Mouse (Mus musculus) liver, embryonic 14.5 days (tissue): ENCODE results near the gene Lima1. TPM values are rescaled to one million over a fixed set of nuclear protein-coding genes. Genes with fewer than 3 reads are reported as not detected.

ENCODE experiments used
- ATAC-seq: fragments of 200-750 bp; cut with Nextera tagmentation; 2 replicates; pipeline ENCODE4 v1.8.0; 2017; ENCODE audit warnings: moderate number of reproducible peaks, mild to moderate bottlenecking, moderate library complexity; ENCODE audit not compliant: insufficient read depth
- DNase-seq, 3 experiments: peaks; one replicate each; pipeline ENCODE4 v3.0.0-alpha.2; 2012 to 2013; ENCODE audit warnings: low read depth in 3 of 3, low spot score in 3 of 3
- H3K27ac ChIP-seq: fragments of 300-500 bp; sonication (generic); 2 replicates; pipeline ENCODE4 v1.5.1; 2014; ENCODE audit warnings: moderate library complexity, mild to moderate bottlenecking, control low read depth, inconsistent platforms
- H3K27me3 ChIP-seq: fragments of 300-500 bp; sonication (generic); 2 replicates; pipeline ENCODE4 v1.6.1; 2014; ENCODE audit warnings: mild to moderate bottlenecking, low read length, moderate library complexity; ENCODE audit not compliant: control insufficient read depth, insufficient read depth
- H3K36me3 ChIP-seq: fragments of 300-500 bp; sonication (generic); replicated peaks from 2 replicates; pipeline ENCODE4 v1.6.1; 2014; ENCODE audit warnings: low read depth; ENCODE audit not compliant: control insufficient read depth, insufficient read depth
- H3K4me1 ChIP-seq, 2 experiments: fragments of 200-500 bp in 1 of 2; fragments of 300-500 bp in 1 of 2; sonication (generic) in 1 of 2; replicated peaks; 2 replicates each; pipeline ENCODE4 v1.6.1; 2012 to 2014; ENCODE audit warnings: antibody characterized with exemption in 1 of 2, inconsistent platforms in 1 of 2, low read length in 1 of 2; ENCODE audit not compliant: control insufficient read depth in 2 of 2, insufficient read depth in 2 of 2
- H3K4me2 ChIP-seq: fragments of 300-500 bp; sonication (generic); 2 replicates; pipeline ENCODE4 v1.6.1; 2014; ENCODE audit warnings: low read depth, mild to moderate bottlenecking, control low read depth, moderate library complexity
- H3K4me3 ChIP-seq, 2 experiments: fragments of 200-500 bp in 1 of 2; fragments of 300-500 bp in 1 of 2; sonication (generic) in 1 of 2; 2 replicates each; pipeline ENCODE4 v1.5.1; 2012 to 2014; ENCODE audit warnings: low read depth in 2 of 2, low read length in 2 of 2, mild to moderate bottlenecking in 2 of 2, control low read depth in 1 of 2, inconsistent platforms in 1 of 2, moderate library complexity in 1 of 2; ENCODE audit not compliant: insufficient read depth in 1 of 2
- H3K9ac ChIP-seq: fragments of 300-500 bp; sonication (generic); replicated peaks from 2 replicates; pipeline ENCODE4 v1.6.1; 2014; ENCODE audit warnings: mild to moderate bottlenecking, control low read depth, moderate library complexity
- H3K9me3 ChIP-seq: fragments of 300-500 bp; sonication (generic); 2 replicates; pipeline ENCODE4 v1.6.1; 2016; ENCODE audit warnings: low read length, mixed read lengths; ENCODE audit not compliant: control insufficient read depth
- CTCF ChIP-seq: IDR thresholded peaks from 2 replicates; pipeline ENCODE4 v1.5.1; 2016; ENCODE audit warnings: antibody characterized with exemption, low read depth, control low read depth
- EP300 ChIP-seq: IDR thresholded peaks from 2 replicates; pipeline ENCODE4 v1.6.1; 2016; ENCODE audit warnings: antibody characterized with exemption, low read depth
- WGBS: fragments of 180-500 bp; shearing (Covaris S2); extraction: QIAGEN DNeasy Blood & Tissue Kit; methylation state at CpG from one replicate; pipeline ENCODE4 v1.1.7; 2014; ENCODE audit not compliant: insufficient replicate concordance; 5-methylcytosine and 5-hydroxymethylcytosine counted together
- polyA plus RNA-seq, 2 experiments: library from polyadenylated mRNA; depleted of rRNA in 1 of 2; stranded (reverse) in 1 of 2; unstranded in 1 of 2; fragments of >200 nt; fragmentation: Nextera tagmentation in 1 of 2; extraction: Ambion mirVana in 1 of 2; gene quantifications; 2 replicates each; pipeline versions ENCODE4 v1.2.1 to v1.2.3; 2012 to 2014

The Lima1 gene
- polyA plus RNA-seq, 2 experiments: 5.1 to 6.2 TPM

DNA sequence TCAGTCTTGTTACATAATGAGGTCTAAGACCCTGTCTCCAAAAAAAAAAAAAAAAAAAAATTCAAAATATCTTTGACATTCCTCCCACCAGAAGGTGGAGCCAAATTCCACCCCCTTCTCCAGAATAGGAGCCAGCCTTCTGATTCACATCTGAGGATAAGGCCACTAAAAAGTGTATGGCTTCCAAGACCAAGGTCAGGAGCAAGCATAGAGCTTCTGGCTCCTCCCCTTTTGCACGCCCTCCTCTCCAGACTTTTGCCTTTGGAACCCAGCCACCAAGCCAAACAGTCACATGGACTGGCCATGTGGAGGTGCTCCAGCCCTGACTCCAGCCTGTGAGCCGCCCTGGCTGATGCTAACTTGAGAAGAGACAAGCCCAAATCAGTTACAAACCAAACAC lies 35.3 kb downstream of the Lima1 start:
- Histone ChIP-seq H3K36me3 (no peaks in the 10 kb centered on the region), H3K27me3 (no peaks in the 10 kb centered on the region), H3K27ac (no peak overlapping the region), H3K4me2 (no peak overlapping the region), H3K4me3 (no peak overlapping the region), H3K4me1 (peaks cover 0 to 4% of the 10 kb centered on the region in 2 experiments; a peak in 2 of 4 replicates), H3K9ac (no peak overlapping the region), H3K9me3 (no peaks in the 10 kb centered on the region)
- ATAC-seq (no peak), DNase-seq (peak in 1 of 3 experiments; percentile 5)
- TF ChIP-seq CTCF: peak; percentile 27
- TF ChIP-seq EP300: no peak
- 32% methylated on average over 2 of the region's 2 CpGs for WGBS

DNA sequence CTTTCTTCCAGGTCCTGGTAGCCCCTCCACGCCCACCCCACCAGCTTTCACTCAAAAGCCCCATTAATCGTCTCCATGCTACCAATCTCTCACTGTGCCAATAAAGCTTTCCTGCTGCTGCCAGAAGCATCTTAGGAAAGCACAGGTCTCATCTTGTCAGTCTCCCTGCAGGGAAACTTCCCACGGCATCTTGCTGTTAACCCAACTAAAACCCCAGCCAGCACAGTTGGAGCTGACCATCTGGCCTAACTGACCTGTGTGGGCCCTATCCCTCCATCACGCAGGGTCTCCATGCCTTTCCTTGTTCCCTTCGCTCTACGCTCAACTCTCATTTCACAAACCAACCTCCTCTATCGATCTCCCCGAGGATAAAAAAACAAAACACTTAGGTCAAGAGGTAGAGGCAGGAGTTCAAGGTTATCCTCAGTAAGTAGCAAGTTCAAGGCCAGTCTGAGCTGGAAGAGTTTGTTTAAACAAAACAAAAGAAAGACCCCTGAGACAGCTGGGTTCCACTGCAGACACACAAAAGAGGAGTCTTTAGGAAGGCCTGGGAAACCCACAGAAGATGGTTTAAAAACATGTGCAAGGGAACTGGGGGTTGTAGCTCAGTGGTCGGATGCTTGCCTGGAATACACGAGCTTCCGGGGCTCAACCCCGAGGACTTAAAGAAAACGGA lies 36.0 kb downstream of the Lima1 start:
- Histone ChIP-seq H3K4me3 (no peak overlapping the region), H3K9me3 (no peaks in the 10 kb centered on the region), H3K4me1 (peaks cover 0 to 4% of the 10 kb centered on the region in 2 experiments; a peak in 2 of 4 replicates), H3K27ac (no peak overlapping the region), H3K4me2 (no peak overlapping the region), H3K36me3 (no peaks in the 10 kb centered on the region), H3K9ac (no peak overlapping the region), H3K27me3 (no peaks in the 10 kb centered on the region)
- TF ChIP-seq CTCF (no peak), EP300 (no peak)
- no peak for ATAC-seq
- 68% methylated on average over 13 of the region's 13 CpGs for WGBS
- DNase-seq: no peak

DNA sequence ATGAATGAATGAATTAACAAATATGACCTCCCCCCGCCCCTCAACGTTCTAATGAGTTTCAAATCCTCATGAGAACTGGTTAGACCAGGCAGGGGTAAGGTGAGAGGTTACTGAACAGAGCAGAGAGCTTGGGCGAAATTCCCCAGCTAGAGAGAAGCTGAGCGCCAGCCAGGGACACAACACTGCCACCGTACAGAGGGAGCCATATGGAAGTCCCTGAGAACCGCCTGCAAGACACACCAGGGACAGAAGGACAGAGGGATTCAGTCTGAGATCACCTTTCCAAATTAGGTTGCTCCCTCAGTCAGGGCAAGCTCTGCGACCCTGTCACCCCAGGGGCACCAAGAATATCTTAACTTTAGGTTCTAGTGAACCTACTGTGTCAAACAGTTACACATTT lies 37.7 kb downstream of the Lima1 start:
- Histone ChIP-seq H3K4me2 (no peak overlapping the region), H3K4me1 (no peaks in the 10 kb centered on the region), H3K9ac (no peak overlapping the region), H3K27ac (no peak overlapping the region), H3K27me3 (no peaks in the 10 kb centered on the region), H3K36me3 (no peaks in the 10 kb centered on the region), H3K4me3 (no peak overlapping the region), H3K9me3 (no peaks in the 10 kb centered on the region)
- no peak for ATAC-seq
- WGBS: 58% methylated on average over 7 of the region's 7 CpGs
- no peak for DNase-seq
- no peak for TF ChIP-seq EP300
- TF ChIP-seq CTCF: no peak

DNA sequence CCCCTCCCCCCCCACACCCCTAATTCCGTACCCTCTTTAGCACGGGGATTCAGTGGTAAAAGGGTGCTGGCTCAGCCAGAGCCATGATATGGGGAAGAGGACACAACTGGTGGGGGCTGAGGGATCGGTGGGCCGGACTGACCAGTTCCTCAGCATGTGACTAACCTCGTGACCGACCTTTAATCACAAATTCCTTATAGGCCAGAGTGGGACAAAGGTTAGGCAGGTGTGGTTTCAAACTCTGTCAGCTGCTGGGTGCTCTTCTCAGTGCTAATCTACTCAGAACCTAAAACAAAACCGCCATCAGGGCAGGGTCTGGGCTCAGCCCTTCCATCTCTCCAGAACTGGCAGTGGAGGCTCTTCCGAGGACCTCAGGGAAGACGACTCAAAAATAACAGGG lies 40.1 kb downstream of the Lima1 start:
- H3K9me3 ChIP-seq: no peaks in the 10 kb centered on the region
- H3K4me2 ChIP-seq: no peak overlapping the region
- DNase-seq (peak in 2 of 3 experiments; percentile 28 to 31), ATAC-seq (peak; percentile 52; the same call in 1 of the 2 replicates)
- no peak overlapping the region for H3K9ac ChIP-seq
- TF ChIP-seq CTCF: no peak
- no peak for TF ChIP-seq EP300
- H3K27ac ChIP-seq: no peak overlapping the region
- H3K4me3 ChIP-seq: no peak overlapping the region
- 32% methylated on average over 9 of the region's 9 CpGs for WGBS
- H3K4me1 ChIP-seq: no peaks in the 10 kb centered on the region
- H3K27me3 ChIP-seq: no peaks in the 10 kb centered on the region
- H3K36me3 ChIP-seq: no peaks in the 10 kb centered on the region

DNA sequence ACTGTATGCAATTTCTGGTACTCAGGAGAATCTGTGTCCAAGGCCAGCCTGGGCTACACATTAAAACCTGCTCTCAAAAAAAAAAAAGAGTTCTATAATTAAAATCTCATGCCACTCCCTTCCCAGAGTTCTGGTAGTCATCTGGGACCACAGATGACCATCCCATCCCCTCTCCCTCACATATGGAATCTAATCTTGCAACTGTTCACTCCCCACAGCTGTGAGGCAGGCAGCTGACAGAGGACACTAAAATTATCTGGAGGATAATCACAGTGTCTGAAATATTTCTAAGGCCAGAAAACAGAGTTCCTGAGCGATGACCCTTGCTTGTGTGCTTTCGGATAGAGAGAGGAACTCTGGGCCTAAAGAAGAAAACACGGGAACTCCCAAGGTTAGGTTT lies 40.6 kb downstream of the Lima1 start:
- no peak overlapping the region for H3K4me3 ChIP-seq
- no peak for DNase-seq

More for the DNA sequence above, 40.6 kb downstream of the Lima1 start:
- Histone ChIP-seq H3K36me3 (no peaks in the 10 kb centered on the region), H3K4me1 (no peaks in the 10 kb centered on the region), H3K27ac (no peak overlapping the region), H3K4me2 (no peak overlapping the region), H3K27me3 (no peaks in the 10 kb centered on the region), H3K9me3 (no peaks in the 10 kb centered on the region), H3K9ac (no peak overlapping the region)
- ATAC-seq: no peak
- WGBS: 54% methylated on average over 3 of the region's 3 CpGs
- TF ChIP-seq CTCF (no peak), EP300 (no peak)
